Mouse (Mus musculus) telencephalon, adult 2 months (tissue): Measurements from ENCODE around the gene Rcbtb2.

Source experiments
- DNase-seq: peaks from one replicate; pipeline ENCODE4 v3.0.0-alpha.2; 2011; ENCODE audit warnings: low read depth, low spot score

Gene Rcbtb2

DNA sequence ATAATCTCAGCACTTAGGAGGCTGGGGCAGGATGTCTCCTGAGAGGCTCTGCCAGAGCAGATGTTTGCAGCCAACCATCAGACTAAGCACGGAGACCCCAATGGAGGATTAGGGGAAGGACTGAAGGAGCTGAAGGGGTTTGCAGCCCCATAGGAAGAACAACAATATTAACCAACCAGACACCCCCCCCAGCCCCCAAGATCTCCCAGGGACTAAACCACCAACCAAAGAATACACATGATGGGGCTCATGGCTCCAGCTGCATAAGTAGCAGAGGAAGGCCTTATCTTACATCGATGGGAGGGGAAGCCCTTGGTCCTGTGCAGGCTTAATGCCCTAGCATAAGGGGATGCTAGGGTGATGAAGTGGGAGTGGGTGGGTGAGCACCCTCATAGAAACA lies 6.5 kb upstream of the Rcbtb2 start:
- DNase-seq = no peak

DNA sequence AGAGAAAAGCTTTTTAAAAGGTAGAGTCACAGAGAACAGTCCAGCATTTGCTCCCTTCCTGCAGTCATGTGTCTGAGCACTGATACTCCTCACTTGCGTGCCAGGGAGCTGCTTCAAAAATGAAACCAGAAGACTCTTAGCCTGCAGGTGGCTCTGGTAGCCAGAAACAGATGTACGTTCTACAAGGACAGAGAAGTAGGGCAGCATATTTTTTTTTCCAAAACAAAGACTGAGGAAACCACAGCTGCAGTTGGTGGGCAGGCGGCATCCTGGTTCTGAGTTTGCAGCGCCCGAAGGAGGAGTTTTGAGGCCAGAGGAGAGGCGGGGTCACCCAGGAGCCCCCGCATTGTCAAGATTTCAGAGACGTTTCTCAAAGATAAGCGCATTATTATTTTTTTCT lies 5.9 kb upstream of the Rcbtb2 start:
- DNase-seq = peak; percentile 58

DNA sequence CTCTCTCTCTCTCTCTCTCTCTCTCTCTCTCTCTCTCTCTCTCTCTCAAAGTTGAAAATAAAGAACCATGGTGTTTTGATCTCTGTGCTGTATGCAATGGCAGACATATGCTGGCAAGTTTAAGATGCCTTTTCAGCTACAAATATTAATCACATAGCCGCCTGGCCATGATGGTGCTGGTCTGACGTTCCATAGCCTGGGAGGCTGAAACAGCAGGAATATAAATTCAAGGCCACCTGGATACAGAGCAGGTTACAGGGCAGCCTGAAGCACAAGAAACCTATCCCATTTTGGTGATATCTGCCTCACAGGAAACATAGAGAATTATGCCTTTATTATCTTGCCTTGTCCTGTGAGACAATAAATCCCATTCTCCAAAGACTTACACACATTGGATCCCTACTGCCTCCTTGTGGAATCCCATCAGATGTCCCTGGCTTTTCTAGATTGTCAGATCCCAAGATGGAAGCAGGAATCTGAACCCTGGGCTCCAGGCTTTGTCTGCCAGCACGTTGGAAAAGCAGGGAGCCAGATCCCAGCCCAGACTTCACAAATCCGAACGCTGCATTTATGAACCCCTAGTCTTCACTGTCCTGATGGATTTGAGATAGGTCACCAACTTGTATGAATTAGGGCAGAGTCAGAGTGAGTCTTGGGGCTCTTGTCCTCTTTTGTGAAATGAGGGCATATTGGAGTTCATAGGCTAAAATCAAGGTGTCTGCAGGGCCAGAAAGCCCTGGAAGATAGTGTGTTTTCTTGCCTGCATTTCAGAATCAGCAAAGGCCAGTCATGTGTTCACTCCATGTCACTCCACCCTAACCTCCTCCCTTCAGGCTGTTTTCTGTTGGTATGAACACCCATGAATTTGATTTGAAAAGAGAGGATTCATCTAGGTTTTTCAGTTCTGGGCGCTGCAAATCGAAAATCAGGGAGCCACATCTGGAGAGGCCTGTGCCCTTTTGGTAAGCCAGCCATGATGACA lies 5.1 kb upstream of the Rcbtb2 start:
- no peak for DNase-seq

DNA sequence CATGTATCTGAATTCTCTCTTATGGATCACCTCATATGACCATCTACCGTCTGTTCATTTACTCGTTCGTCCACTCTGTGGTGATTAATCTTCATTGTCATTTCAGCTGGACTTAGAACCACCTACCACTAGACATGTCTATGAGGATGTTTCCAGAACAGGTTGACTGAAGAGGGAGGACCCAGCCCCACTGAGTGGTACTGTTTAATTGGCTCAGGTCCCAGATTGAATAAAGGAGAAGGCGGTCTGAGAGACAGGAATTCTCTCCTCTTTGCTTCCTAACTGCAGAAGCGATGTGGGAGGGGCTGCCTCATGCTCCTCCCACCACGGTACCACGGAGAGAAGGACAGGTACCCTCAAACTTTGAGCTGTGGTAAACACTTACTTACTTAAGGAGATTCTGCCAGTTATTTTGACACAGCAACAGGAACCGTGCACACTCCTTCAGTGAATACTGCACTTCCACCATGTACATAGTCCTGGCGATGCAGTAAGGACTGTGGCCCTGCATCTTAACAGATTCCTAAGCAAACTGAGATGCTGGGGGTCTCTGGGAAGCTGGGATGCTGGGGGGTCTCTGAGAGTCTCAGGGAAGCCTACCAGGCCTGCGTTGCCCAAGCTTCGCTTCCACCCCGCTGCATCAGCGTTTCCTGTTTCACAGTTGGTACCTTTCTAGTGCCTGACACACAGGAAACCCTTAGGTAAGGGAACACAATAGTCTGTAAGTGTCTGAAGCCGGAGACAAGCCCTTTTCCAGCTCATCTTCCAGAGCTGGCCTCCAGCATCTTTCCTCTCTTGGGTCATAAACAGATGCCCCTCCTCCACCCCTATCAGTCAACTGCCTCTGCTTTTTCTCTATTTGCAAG lies 4.1 kb upstream of the Rcbtb2 start:
- no peak for DNase-seq

DNA sequence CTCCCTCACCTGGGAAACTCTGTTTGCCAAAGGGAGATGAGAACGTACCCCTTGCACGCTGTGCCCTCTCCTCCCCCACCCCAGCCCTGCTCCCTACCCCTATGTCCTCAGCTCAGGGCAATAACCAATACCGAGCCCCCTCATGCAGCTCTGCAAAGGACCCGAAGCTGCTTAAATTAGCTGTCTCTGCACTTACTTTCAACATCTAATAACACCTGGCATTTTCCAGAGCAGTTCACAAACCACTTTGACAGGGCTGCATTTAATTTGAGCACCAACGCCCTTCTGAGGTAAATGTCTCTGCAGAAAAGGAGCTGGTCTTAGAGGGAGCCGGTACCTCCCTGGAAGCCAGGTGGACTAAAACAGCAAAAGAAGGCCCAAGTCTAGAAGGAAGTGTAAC lies 3.4 kb upstream of the Rcbtb2 start:
- no peak for DNase-seq

DNA sequence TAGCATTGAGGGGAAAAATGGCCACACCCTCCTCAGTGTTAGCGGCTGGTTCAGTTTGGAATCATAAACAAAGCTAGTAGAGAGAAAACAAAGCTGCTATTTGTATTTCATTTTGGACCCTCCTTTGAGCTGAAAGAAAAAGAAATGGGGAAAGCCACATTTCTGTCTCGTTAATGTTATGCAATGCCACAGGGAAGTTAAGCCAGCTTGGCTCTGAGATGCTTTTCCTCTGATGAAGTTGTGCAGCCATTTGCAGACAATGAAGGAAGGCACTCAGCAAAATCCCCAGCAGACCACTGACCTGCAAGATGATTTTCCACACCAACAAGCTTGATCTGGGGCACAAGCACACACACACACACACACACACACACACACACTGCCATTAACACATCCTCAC lies 2.9 kb upstream of the Rcbtb2 start:
- no peak for DNase-seq

DNA sequence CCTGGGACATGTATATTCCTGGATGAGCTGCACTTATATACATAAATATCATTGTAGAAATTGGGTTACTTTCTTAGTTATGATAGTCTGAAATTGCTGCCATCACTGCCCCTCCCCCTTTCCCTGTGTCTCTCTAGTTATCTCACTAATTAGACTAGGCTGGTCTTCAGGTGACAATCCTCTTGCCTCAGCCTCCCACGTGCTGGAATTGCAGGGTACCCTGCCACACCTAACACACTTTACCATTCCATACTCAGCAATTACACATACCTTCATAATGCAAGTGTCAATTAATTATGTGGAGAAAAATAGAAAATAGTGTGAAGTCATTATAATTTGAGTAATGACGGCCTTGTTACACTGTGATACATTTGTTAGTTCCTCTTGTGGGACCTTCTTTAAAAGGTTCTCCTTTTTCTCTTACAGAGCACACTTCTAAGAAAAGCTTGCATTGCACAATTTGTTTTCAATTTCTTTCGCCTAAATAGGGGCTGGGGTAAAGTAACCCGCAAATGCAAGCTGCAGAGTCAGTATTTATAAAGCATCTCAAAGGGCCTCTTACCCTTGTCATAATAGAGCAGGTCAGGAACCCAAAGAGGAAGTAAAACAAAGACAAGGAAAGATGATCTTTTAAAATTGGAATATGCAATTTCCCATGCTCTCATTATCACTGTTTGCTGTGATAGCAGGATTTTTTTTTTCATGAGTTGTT lies 470 bp upstream of the Rcbtb2 start:
- DNase-seq = no peak

DNA sequence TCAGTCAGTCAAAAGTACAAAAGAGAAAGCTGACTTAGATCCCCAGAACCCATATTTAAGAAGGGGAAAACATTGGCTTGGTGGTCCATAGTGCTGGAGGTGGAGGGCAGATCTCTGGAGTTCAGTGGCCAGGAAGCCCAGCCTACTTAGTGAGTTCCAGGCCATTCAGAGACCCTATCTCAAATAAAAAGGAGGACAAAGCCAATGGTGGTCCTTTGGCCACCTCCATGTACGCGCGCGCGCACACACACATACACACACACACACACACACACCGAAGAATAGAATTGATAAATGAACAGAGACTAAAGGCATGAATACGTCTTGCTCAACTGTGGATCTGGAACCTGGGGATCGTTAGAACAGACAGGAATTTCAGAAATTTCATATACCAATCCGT lies 544 bp downstream of the Rcbtb2 start:
- no peak for DNase-seq

DNA sequence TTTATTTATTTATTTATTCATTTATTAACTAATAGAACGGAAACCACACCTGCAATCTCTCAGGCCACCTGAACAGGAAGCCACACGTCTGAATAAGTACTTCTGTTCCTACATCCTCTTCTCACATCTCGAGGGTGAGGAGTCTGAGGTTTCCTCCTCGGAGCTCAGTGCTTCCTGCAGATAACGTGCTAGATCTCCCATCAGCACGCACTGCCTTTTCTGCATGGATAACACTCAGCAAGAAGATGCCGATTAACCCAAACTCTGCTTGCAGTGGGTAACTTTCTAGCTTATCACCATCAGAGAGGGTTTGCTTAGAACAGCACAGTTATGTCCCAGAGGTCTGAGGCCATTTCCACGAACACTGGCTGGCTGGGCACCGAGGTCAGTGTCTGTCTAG lies 949 bp downstream of the Rcbtb2 start:
- no peak for DNase-seq

DNA sequence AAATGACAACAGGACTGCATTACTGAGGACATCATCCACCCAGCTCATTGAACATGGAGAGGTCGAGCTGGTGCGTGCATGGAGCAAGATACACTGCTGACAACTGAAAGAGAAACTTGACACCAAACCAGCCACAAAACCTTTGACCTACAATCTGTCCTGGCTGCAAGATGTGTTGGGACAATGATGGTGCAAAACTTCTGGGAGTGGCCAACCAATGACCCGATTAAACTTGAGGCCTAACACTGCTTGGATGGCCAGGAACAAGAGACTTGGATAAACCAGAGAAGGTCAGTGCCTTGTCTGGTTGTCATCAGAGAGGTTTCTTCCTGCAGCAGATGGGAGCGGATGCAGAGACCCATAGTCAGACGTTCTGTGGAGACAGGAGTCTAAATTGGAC lies 7.7 kb downstream of the Rcbtb2 start:
- DNase-seq = no peak

DNA sequence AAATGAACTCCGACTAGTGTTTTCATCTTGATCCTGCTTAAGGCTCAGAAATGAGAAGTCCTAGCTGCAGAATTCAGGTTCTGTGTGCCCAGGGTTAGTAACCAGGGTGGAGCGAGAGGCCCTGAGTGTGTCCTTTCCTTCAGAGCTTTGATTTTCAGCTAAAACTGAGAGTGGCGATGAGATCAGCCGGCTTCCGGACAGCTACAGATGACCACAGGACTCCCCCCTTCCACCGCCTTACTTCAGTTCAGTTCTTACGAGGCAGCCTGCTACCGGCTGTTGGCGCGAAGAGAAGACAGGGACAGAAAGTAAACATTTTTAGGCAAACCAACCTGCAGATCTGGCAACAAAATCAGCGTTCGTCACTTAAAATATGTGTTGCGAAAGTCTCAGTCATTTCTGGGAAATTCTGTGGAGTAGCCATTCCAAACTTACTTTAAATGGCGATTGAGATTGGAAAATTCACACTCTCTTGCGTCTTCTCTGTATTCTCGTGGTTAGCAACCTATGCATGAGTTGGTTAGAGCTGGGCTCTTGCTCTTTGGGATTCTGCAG lies 9.1 kb downstream of the Rcbtb2 start:
- no peak for DNase-seq

DNA sequence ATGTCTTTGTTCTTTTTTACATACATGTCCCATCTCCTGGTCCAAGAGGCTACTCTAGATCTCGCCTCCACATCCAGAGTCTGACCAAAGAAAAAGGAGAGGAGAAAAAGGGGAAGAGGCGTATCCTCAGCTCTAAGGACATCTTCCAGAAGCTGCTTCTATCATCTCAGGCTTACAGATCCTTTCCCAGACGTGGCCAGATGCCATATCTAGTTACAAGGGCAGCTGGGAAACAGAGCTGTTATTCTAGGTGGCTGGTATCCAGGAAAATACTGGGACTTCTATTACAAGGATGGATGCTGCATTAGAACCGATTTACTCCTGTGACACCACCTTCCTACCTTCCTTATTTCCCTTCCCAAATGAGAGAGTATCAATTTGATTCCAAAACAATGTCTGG lies 9.9 kb downstream of the Rcbtb2 start:
- no peak for DNase-seq

DNA sequence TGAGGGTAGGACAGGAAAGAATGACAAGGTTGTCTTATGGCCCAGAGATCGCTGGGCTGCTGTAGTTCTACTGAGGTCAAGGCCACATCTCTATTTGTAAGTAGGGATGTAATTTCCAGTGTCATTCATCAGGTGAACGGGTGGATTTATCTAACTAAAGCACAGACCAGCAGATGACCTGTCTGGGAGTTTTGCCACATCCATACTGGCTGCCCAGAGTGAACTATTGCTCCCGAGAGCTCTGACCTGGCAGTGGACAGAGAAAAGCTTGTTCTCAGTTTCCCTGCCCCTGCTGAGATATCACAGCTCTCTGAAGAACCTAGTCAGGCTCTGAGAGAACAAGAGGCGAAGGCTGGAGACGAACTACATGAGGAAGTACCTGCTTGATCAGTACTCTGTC lies 14.4 kb downstream of the Rcbtb2 start:
- no peak for DNase-seq

DNA sequence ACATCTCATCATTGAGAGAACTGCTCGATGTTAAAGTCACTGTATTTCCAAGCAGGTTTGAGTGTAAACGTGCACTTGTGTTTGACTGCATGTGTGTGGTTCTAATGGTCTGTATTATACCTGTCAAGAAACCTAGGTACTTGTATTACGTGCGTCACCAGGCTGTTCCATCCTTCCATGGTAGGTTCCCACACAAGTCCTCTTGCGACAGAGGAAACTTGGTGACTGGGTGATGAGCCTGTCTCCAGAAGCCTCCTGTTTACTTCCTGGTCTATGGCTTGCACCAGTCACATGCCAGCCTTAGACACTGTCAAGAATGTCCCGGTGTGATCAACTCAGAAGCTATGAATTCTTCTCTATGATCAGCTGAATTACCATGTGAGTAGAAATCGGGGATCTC lies 15.6 kb downstream of the Rcbtb2 start:
- no peak for DNase-seq

DNA sequence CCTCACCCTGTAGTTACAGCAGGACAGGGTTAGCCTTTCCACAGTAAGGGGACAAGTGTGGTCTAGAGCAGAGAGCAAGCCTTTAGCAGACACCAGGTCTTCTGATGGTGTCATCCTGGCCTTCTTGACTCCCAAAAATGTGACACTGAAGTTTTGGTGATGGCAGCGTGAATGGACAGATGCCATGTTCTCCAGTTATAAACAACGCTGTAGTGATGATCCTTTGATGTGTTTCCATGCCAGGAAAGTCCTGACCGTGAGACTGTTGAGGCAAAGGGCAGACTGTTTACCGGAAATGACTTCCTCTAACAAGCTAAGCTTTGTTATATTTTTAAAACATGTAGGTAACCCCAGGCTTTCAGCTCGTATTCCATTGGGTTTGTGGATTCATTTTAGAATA lies 17.0 kb downstream of the Rcbtb2 start:
- DNase-seq = no peak

DNA sequence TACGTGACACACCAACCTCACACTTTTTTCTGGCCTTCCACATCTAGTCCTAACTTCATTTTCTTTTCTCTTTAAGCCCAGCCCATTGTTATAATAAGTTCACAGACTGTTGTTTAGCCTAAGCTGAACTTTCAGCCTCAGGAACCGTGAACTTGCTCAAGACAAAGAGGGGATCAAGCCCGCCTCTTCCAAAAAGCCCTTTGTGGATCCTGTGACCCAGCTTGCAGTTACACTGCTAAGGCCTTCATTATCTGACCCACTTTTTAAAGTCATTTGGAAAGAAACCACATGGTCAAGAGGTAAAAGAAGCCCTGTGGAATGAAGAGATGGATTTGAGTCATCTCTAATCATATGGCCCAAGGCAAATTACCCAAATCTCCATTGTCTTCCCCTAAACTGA lies 19.0 kb downstream of the Rcbtb2 start:
- DNase-seq = no peak

DNA sequence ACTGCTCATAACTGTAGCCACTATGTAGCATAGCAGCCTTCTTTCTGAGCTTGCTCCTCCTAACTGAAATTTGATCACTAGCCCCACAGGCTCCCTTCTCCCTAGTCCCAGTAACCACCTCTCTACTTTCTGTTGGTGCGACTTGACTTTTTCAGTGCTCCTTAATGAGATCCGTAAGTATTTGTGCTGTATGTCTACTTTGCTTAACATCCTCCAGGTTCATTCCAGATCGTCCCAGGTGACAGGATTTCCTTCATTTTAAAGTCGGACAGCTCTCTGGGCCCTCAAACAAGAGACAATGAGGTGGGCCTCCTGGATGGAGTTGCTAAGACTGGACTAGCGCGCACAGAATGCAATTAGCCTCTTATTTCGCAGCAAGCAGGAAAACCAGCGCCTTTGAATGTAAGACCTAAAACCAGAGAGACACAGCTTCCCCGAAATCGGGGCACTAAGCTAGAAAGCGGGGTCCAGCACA lies 19.6 kb downstream of the Rcbtb2 start:
- DNase-seq = peak; percentile 23

DNA sequence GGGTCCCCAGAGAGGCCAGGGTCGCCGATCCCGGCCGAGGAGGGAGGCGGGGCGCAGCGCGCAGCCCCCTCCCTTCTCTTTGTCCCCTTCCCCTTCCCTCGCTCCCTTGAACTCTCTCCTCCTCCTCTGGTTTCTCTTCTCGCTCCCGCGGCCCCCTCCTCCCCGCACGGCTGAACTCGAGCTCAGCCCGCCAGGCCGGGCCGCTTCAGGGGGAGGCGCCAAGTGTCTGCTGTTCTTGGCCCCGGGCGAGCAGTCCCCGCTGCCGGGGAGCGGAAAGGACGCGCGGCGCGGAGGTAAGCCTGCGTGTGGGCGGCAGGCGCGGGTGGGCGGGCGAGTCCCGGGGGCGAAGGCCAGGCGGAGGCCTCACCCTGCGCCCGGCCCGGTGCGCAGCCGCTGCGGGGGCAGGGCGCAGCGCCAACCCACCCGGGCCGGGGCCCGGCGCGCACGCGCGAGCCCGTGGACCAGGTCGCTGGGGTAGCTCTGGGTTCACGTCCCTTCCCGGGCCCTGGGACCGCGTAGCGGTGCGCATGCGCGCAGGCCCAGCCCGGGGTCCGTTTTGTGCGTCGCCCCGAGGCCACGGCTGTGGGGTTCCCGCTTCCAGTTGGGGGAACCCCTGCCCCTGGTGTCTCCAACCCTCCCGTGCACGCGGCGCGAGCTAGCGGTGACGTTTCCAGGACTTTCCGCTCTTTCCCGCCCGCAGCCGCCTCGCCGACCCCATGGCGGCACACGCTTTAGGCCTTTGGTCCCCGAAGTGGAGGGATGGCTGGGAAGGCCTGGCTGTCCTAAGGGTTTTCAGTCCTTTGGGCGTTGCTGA lies 20.3 kb downstream of the Rcbtb2 start:
- DNase-seq = peak; percentile 24

DNA sequence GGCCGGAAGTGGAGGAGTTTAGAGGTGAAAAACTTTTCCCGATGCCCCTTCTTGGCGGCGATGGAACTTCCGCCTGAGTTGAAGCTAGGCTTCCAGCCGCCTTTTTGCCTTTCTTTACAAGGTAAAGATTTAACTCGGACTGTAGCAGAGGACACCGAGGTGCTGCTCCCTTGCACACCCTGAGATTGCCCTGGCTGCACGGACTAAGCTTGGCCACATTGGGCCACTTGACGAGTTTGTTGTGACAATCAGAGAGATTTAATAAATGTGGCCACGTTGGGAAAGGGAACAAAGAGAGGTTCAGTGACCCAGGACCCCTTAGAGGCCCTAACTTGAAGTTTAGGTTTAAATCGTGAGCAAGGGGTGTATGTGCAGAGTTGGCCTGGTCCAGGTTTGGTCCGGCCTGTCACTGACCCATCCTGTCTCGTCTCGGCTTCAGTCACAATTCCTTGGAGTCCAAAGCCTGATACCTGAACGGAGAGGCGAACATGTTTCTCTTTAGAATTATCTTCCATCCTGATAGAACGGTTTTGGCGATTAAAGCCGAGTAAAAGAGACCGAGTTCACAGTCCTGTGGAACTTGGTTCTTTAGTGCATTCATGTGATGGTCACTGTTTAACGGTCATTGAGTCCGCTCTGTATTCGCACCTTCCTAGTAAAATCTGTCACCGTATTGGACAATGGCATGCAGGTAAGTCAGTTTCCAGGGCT lies 21.0 kb downstream of the Rcbtb2 start:
- no peak for DNase-seq

DNA sequence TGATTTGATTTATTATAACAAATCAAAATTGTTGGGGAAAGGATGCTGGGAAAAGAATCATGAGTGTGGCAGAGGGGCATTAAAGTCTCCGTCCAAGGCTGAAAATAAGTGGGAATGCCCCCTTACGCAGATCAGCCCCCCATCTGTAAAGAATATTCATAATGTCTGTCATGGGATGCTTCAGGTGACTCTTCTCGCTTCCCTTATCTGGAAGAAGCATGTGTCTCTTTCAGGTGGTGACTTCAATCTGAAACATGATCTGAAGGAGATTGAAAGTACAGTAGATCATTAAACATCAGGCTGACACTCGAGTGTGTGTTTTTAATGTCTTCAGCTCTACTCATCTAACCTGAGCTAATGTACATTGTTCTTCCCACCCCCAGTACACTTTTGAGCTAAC lies 22.7 kb downstream of the Rcbtb2 start:
- no peak for DNase-seq
